Mouse (Mus musculus): ENCODE measurements around the gene Nqo2. TPM values are rescaled to one million over a fixed set of nuclear protein-coding genes. Genes with fewer than 3 reads are reported as not detected.
A peak's percentile ranks its signal among the peaks of the same experiment; 100 is the strongest.

Nqo2 gene
- polyA plus RNA-seq, 1 experiment from 2014 or later = 25.8 TPM

GRCm38 (mm10) chr13:33951308-33952074 is 13.0 kb upstream of the Nqo2 start:
- no peak overlapping the region for H3K27ac ChIP-seq
- H3K9ac ChIP-seq = no peak overlapping the region
- no peaks in the 10 kb centered on the region for H3K4me1 ChIP-seq
- WGBS (ENCODE audit: insufficient replicate concordance) = 60% methylated on average over 4 of the region's 4 CpGs
- no peak for ATAC-seq
- no peaks in the 10 kb centered on the region for H3K36me3 ChIP-seq
- H3K4me3 ChIP-seq = no peak overlapping the region
- no peaks in the 10 kb centered on the region for H3K9me3 ChIP-seq (replicated peaks)
- no peaks in the 10 kb centered on the region for H3K27me3 ChIP-seq (replicated peaks)
- no peak overlapping the region for H3K4me2 ChIP-seq

- H3K9me3 ChIP-seq (replicated peaks) = no peaks in the 10 kb centered on the region
- no peak overlapping the region for H3K27ac ChIP-seq
- H3K4me3 ChIP-seq = no peak overlapping the region
- no peaks in the 10 kb centered on the region for H3K36me3 ChIP-seq
- H3K27me3 ChIP-seq (replicated peaks) = no peaks in the 10 kb centered on the region
- WGBS (ENCODE audit: insufficient replicate concordance) = 56% methylated on average over 1 of the region's 1 CpGs
- no peak for ATAC-seq
- no peaks in the 10 kb centered on the region for H3K4me1 ChIP-seq
- no peak overlapping the region for H3K4me2 ChIP-seq
- H3K9ac ChIP-seq = no peak overlapping the region
Observed at GRCm38 (mm10) chr13:33952075-33952449, 12.4 kb upstream of the Nqo2 start.

- no peaks in the 10 kb centered on the region for H3K4me1 ChIP-seq
- no peaks in the 10 kb centered on the region for H3K9me3 ChIP-seq (replicated peaks)
- no peak for ATAC-seq
- H3K27me3 ChIP-seq (replicated peaks) = no peaks in the 10 kb centered on the region
- 59% methylated on average over 2 of the region's 2 CpGs for WGBS (ENCODE audit: insufficient replicate concordance)
- H3K4me2 ChIP-seq = no peak overlapping the region
- H3K4me3 ChIP-seq = no peak overlapping the region
- no peak overlapping the region for H3K9ac ChIP-seq
- no peaks in the 10 kb centered on the region for H3K36me3 ChIP-seq
- no peak overlapping the region for H3K27ac ChIP-seq
Observed at GRCm38 (mm10) chr13:33952947-33953346, 11.5 kb upstream of the Nqo2 start.

- no peaks in the 10 kb centered on the region for H3K4me1 ChIP-seq
- no peaks in the 10 kb centered on the region for H3K27me3 ChIP-seq (replicated peaks)
- WGBS (ENCODE audit: insufficient replicate concordance) = 36% methylated on average over 6 of the region's 6 CpGs
- H3K9me3 ChIP-seq (replicated peaks) = no peaks in the 10 kb centered on the region
- H3K4me3 ChIP-seq = no peak overlapping the region
- H3K27ac ChIP-seq = no peak overlapping the region
- H3K36me3 ChIP-seq = no peaks in the 10 kb centered on the region
- no peak for ATAC-seq
- H3K9ac ChIP-seq = no peak overlapping the region
- H3K4me2 ChIP-seq = no peak overlapping the region
Observed at GRCm38 (mm10) chr13:33956571-33957421, 7.7 kb upstream of the Nqo2 start.

GRCm38 (mm10) chr13:33959771-33960170 is 4.7 kb upstream of the Nqo2 start:
- WGBS (ENCODE audit: insufficient replicate concordance) = 69% methylated on average over 2 of the region's 2 CpGs
- Histone ChIP-seq H3K9ac (no peak overlapping the region), H3K27me3 (replicated peaks) (no peaks in the 10 kb centered on the region), H3K27ac (no peak overlapping the region), H3K4me3 (no peak overlapping the region), H3K4me1 (0 out of 2 replicates have a peak, but pooled peaks cover 4% of the 10 kb centered on the region), H3K36me3 (no peaks in the 10 kb centered on the region), H3K9me3 (replicated peaks) (no peaks in the 10 kb centered on the region), H3K4me2 (no peak overlapping the region)
- ATAC-seq = no peak

- peak overlapping the region; percentile 71 for H3K9ac ChIP-seq
- no peaks in the 10 kb centered on the region for H3K27me3 ChIP-seq (replicated peaks)
- H3K27ac ChIP-seq = peak overlapping the region; percentile 85
- peak overlapping the region; percentile 79 for H3K4me2 ChIP-seq
- H3K36me3 ChIP-seq = 0 out of 2 replicates have a peak, but pooled peaks cover 3% of the 10 kb centered on the region
- 9% methylated on average over 14 of the region's 14 CpGs for WGBS (ENCODE audit: insufficient replicate concordance)
- no peaks in the 10 kb centered on the region for H3K9me3 ChIP-seq (replicated peaks)
- peaks cover 28% of the 10 kb centered on the region for H3K4me1 ChIP-seq
- H3K4me3 ChIP-seq = peak overlapping the region; percentile 67
- ATAC-seq = peak; percentile 82
Observed at GRCm38 (mm10) chr13:33965056-33966024, 853 bp downstream of the Nqo2 start.

GRCm38 (mm10) chr13:33966025-33966412 is 1.5 kb downstream of the Nqo2 start:
- no peaks in the 10 kb centered on the region for H3K9me3 ChIP-seq (replicated peaks)
- peak overlapping the region; percentile 79 for H3K4me2 ChIP-seq
- peaks cover 28% of the 10 kb centered on the region for H3K4me1 ChIP-seq
- no peak for ATAC-seq
- H3K27ac ChIP-seq = peak overlapping the region; percentile 85; the same call in 1 of the 2 replicates
- H3K36me3 ChIP-seq = 0 out of 2 replicates have a peak, but pooled peaks cover 8% of the 10 kb centered on the region
- WGBS (ENCODE audit: insufficient replicate concordance) = 45% methylated on average over 4 of the region's 4 CpGs
- no peaks in the 10 kb centered on the region for H3K27me3 ChIP-seq (replicated peaks)
- peak overlapping the region; percentile 71; the same call in 1 of the 2 replicates for H3K9ac ChIP-seq
- peak overlapping the region; percentile 67 for H3K4me3 ChIP-seq

- Histone ChIP-seq H3K9ac (no peak overlapping the region), H3K36me3 (0 out of 2 replicates have a peak, but pooled peaks cover 8% of the 10 kb centered on the region), H3K4me3 (no peak overlapping the region), H3K27ac (no peak overlapping the region), H3K4me1 (peaks cover 28% of the 10 kb centered on the region), H3K4me2 (no peak overlapping the region), H3K9me3 (replicated peaks) (no peaks in the 10 kb centered on the region), H3K27me3 (replicated peaks) (no peaks in the 10 kb centered on the region)
- ATAC-seq = no peak
Observed at GRCm38 (mm10) chr13:33966574-33966973, 2.1 kb downstream of the Nqo2 start.

- Histone ChIP-seq H3K27ac (no peak overlapping the region), H3K27me3 (replicated peaks) (no peaks in the 10 kb centered on the region), H3K4me1 (0 out of 2 replicates have a peak, but pooled peaks cover 4% of the 10 kb centered on the region), H3K4me2 (no peak overlapping the region), H3K36me3 (peaks cover 26% of the 10 kb centered on the region), H3K4me3 (no peak overlapping the region), H3K9ac (no peak overlapping the region), H3K9me3 (replicated peaks) (no peaks in the 10 kb centered on the region)
- no peak for ATAC-seq
- WGBS (ENCODE audit: insufficient replicate concordance) = 56% methylated on average over 5 of the region's 5 CpGs
Observed at GRCm38 (mm10) chr13:33989625-33990024, 25.1 kb downstream of the Nqo2 start.

GRCm38 (mm10) chr13:33995197-33995596 is 30.7 kb downstream of the Nqo2 start:
- no peak overlapping the region for H3K9ac ChIP-seq
- H3K4me2 ChIP-seq = no peak overlapping the region
- no peak overlapping the region for H3K4me3 ChIP-seq
- no peaks in the 10 kb centered on the region for H3K27me3 ChIP-seq (replicated peaks)
- 16% methylated on average over 1 of the region's 1 CpGs for WGBS (ENCODE audit: insufficient replicate concordance)
- H3K27ac ChIP-seq = no peak overlapping the region
- no peaks in the 10 kb centered on the region for H3K9me3 ChIP-seq (replicated peaks)
- no peaks in the 10 kb centered on the region; the same call in 1 of the 2 replicates for H3K36me3 ChIP-seq
- ATAC-seq = no peak
- H3K4me1 ChIP-seq = 0 out of 2 replicates have a peak, but pooled peaks cover 4% of the 10 kb centered on the region
